Mouse (Mus musculus) kidney, embryonic 15.5 days (tissue): ENCODE data around the gene Iyd. TPM values are rescaled to one million over a fixed set of nuclear protein-coding genes. Genes with fewer than 3 reads are reported as not detected.

ENCODE experiments used
- polyA plus RNA-seq: library from polyadenylated mRNA; unstranded; fragments of >200 nt; fragmentation: Nextera tagmentation; extraction: Ambion mirVana; gene quantifications from 2 replicates; pipeline ENCODE4 v1.2.1, GENCODE M21; 2015

Gene Iyd
- polyA plus RNA-seq, 1 experiment from 2014 or later, result 5.2 TPM

Other genes with a start within 250 kb of the Iyd start
- gene Ppp1r14c, start 174.2 kb upstream of the Iyd start, polyA plus RNA-seq, result 5.2 and 6.9 TPM in 2 replicates
- gene Plekhg1, start 200.1 kb downstream of the Iyd start, polyA plus RNA-seq, result 13.5 and 16.6 TPM in 2 replicates